In genomic region chr4:64003677-64004076, GRCm38 (mm10) we compare ENCODE assay signal across 19 mouse cellular contexts. TPM values are rescaled to one million over a fixed set of nuclear protein-coding genes. Genes with fewer than 3 reads are reported as not detected.
A peak's percentile ranks its signal among the peaks of the same experiment; 100 is the strongest.
DNase-seq lines count a peak whose midpoint lies in the region; ATAC-seq and TF ChIP-seq lines count a peak whose summit lies in the region.
"Had no signal": no experiment of that assay in that cellular context is flagged by ENCODE, and none has a peak within 500 bp of the region (broad histone marks: within the 10 kb centered on the region; RNA-seq: fewer than 3 reads in every experiment).

No protein-coding gene starts in this region.

- no peaks in the 10 kb centered on the region for H3K36me3 ChIP-seq in hindbrain, embryonic 10.5 days
- H3K36me3 ChIP-seq in hindbrain, embryonic 11.5 days (ENCODE audit: control insufficient read depth, insufficient read depth, low read length): no peaks in the 10 kb centered on the region
- no peaks in the 10 kb centered on the region for H3K36me3 ChIP-seq in lung, postnatal 0 days (ENCODE audit: insufficient read depth, low read length)
- H3K36me3 ChIP-seq in embryonic facial prominence, embryonic 14.5 days (ENCODE audit: control insufficient read depth, insufficient read depth, low read length): peaks cover 31% of the 10 kb centered on the region

- TF ChIP-seq EP300 in lung, postnatal 0 days (IDR thresholded peaks at IDR 0.05): peak; percentile 27; the same call in 1 of the 2 replicates

- no peaks in the 10 kb centered on the region for H3K9me3 ChIP-seq in hindbrain, embryonic 10.5 days
- H3K9me3 ChIP-seq in hindbrain, embryonic 11.5 days (ENCODE audit: control insufficient read depth, low read length): no peaks in the 10 kb centered on the region
- H3K9me3 ChIP-seq in lung, postnatal 0 days (ENCODE audit: low read length): no peaks in the 10 kb centered on the region
- no peaks in the 10 kb centered on the region for H3K9me3 ChIP-seq in embryonic facial prominence, embryonic 14.5 days (ENCODE audit: control insufficient read depth, low read length)
- H3K9me3 ChIP-seq: limb, embryonic 15.5 days had no signal

- no peak overlapping the region for H3K9ac ChIP-seq in hindbrain, embryonic 11.5 days (ENCODE audit: low read depth, low read length)
- no peak overlapping the region for H3K9ac ChIP-seq in lung, postnatal 0 days (replicated peaks; ENCODE audit: low read depth)
- H3K9ac ChIP-seq in embryonic facial prominence, embryonic 14.5 days (ENCODE audit: low read depth, low read length): no peak overlapping the region
- H3K9ac ChIP-seq: limb, embryonic 15.5 days had no signal

- WGBS in hindbrain, embryonic 10.5 days: 52% methylated on average over 3 of the region's 3 CpGs
- WGBS in hindbrain, embryonic 11.5 days: 21% methylated on average over 3 of the region's 3 CpGs
- WGBS in lung, postnatal 0 days: 23% methylated on average over 3 of the region's 3 CpGs
- WGBS in embryonic facial prominence, embryonic 14.5 days: 62% methylated on average over 3 of the region's 3 CpGs

- 0 out of 2 replicates have a peak overlapping the region, but pooled peaks have one; percentile 35 for H3K27ac ChIP-seq in hindbrain, embryonic 10.5 days
- no peak overlapping the region for H3K27ac ChIP-seq in hindbrain, embryonic 11.5 days (ENCODE audit: low read depth, low read length)
- H3K27ac ChIP-seq in lung, postnatal 0 days (ENCODE audit: low read length): no peak overlapping the region
- H3K27ac ChIP-seq in embryonic facial prominence, embryonic 14.5 days (replicated peaks; ENCODE audit: low read depth, low read length): no peak overlapping the region
- H3K27ac ChIP-seq: limb, embryonic 15.5 days had no signal

- no peaks in the 10 kb centered on the region for H3K27me3 ChIP-seq in hindbrain, embryonic 10.5 days (ENCODE audit: insufficient read depth, poor library complexity, severe bottlenecking)
- H3K27me3 ChIP-seq in hindbrain, embryonic 11.5 days (ENCODE audit: control insufficient read depth, insufficient read depth, low read length): no peaks in the 10 kb centered on the region
- no peaks in the 10 kb centered on the region for H3K27me3 ChIP-seq in lung, postnatal 0 days (replicated peaks; ENCODE audit: insufficient read depth, low read length)
- H3K27me3 ChIP-seq in embryonic facial prominence, embryonic 14.5 days (replicated peaks; ENCODE audit: control insufficient read depth, insufficient read depth, low read length): no peaks in the 10 kb centered on the region
- H3K27me3 ChIP-seq: limb, embryonic 15.5 days had no signal

- DNase-seq in adrenal gland, postnatal 14 days: peak; percentile 32
- no peak for DNase-seq in adrenal gland, postnatal 4 days (ENCODE audit: low spot score in 2 of 2)
- no peak for DNase-seq in hindbrain, embryonic 10.5 days (ENCODE audit: low spot score)
- DNase-seq in hindbrain, embryonic 11.5 days (ENCODE audit: low spot score): no peak
- peak; percentile 75 for DNase-seq in lung, postnatal 0 days (ENCODE audit: low spot score)
- DNase-seq in lung, adult 18-20 months: no peak
- peak; percentile 35 for DNase-seq in embryonic facial prominence, embryonic 14.5 days (ENCODE audit: low spot score)
- DNase-seq in heart, postnatal 10 days: no peak
- DNase-seq: adrenal gland, adult 8-10 months; cerebellum, adult 8-10 months; gastrocnemius, postnatal 25 days; kidney, adult 9 months; layer of hippocampus, postnatal 36 days; right cerebral cortex, adult 18-20 months; thymus, postnatal 4 days had no signal

- H3K4me1 ChIP-seq in hindbrain, embryonic 10.5 days (replicated peaks): peaks cover 21% of the 10 kb centered on the region
- no peaks in the 10 kb centered on the region for H3K4me1 ChIP-seq in hindbrain, embryonic 11.5 days (replicated peaks; ENCODE audit: control insufficient read depth, insufficient read depth, low read length)
- no peaks in the 10 kb centered on the region for H3K4me1 ChIP-seq in lung, postnatal 0 days (ENCODE audit: insufficient read depth, low read depth, low read length)
- H3K4me1 ChIP-seq in embryonic facial prominence, embryonic 14.5 days (ENCODE audit: control insufficient read depth, insufficient read depth, low read length): peaks cover 9% of the 10 kb centered on the region
- H3K4me1 ChIP-seq: limb, embryonic 15.5 days had no signal

- no peak overlapping the region for H3K4me2 ChIP-seq in hindbrain, embryonic 11.5 days (replicated peaks; ENCODE audit: low read depth, low read length)
- H3K4me2 ChIP-seq in lung, postnatal 0 days (replicated peaks; ENCODE audit: low read depth, low read length): no peak overlapping the region
- no peak overlapping the region for H3K4me2 ChIP-seq in embryonic facial prominence, embryonic 14.5 days (ENCODE audit: low read depth, low read length)
- H3K4me2 ChIP-seq: limb, embryonic 15.5 days had no signal

- intact Hi-C loops in heart, postnatal 10 days (cut with DNase I): no loop called here

- no peak for TF ChIP-seq CTCF in lung, postnatal 0 days (IDR thresholded peaks at IDR 0.05)

- H3K4me3 ChIP-seq in hindbrain, embryonic 10.5 days: no peak overlapping the region
- H3K4me3 ChIP-seq in hindbrain, embryonic 11.5 days (ENCODE audit: low read depth, low read length): no peak overlapping the region
- no peak overlapping the region for H3K4me3 ChIP-seq in lung, postnatal 0 days (ENCODE audit: low read depth, low read length)
- no peak overlapping the region for H3K4me3 ChIP-seq in embryonic facial prominence, embryonic 14.5 days (ENCODE audit: low read depth, low read length)
- H3K4me3 ChIP-seq: limb, embryonic 15.5 days; myocyte had no signal

- no peak for ATAC-seq in hindbrain, embryonic 11.5 days (ENCODE audit: low FRiP score)
- peak; percentile 74 for ATAC-seq in lung, postnatal 0 days
- ATAC-seq in embryonic facial prominence, embryonic 14.5 days (ENCODE audit: low read depth): no peak

RNA-seq across cellular contexts. Expression of gene Tnc, which starts 43.1 kb away (rescaled TPM):
- 3.2 and 5.6 TPM in 2 replicates for total RNA-seq in adrenal gland, postnatal 14 days (2021)
- total RNA-seq in adrenal gland, postnatal 4 days (2021): 10 to 100 TPM; 21.3 to 22.9 TPM
- 1.3 and 3.5 TPM in 2 replicates for polyA plus RNA-seq in hindbrain, embryonic 10.5 days (2016; fragmentation: Nextera tagmentation; extraction: Ambion mirVana)
- 4.3 and 4.5 TPM in 2 replicates for polyA plus RNA-seq in hindbrain, embryonic 11.5 days (2014; fragmentation: Nextera tagmentation; extraction: Ambion mirVana)
- 34.3 and 38.7 TPM in 2 replicates for polyA plus RNA-seq in lung, postnatal 0 days (2015; fragmentation: Nextera tagmentation; extraction: Ambion mirVana)
- polyA plus RNA-seq in embryonic facial prominence, embryonic 14.5 days (2014; fragmentation: Nextera tagmentation; extraction: Ambion mirVana): 95.7 and 97.5 TPM in 2 replicates
- total RNA-seq in heart, postnatal 10 days (2021): 10 to 100 TPM; 11.4 to 13.8 TPM
- total RNA-seq: megakaryocyte-erythroid progenitor cell, adult 5-6 weeks; MEL had no signal

Comparison
In these comparisons a context has a peak if more than half of its experiments do, and no peak if none do; other contexts are left out.
1. DNase-seq: peak in adrenal gland, postnatal 14 days (single experiment), lung, postnatal 0 days (single experiment) and embryonic facial prominence, embryonic 14.5 days (single experiment); none in adrenal gland, postnatal 4 days (0 of 2), hindbrain, embryonic 10.5 days (single experiment), hindbrain, embryonic 11.5 days (single experiment), lung, adult 18-20 months (0 of 2) and heart, postnatal 10 days (0 of 2).